Mouse (Mus musculus): ENCODE results near the gene Ildr1. TPM values are rescaled to one million over a fixed set of nuclear protein-coding genes. Genes with fewer than 3 reads are reported as not detected.

The Ildr1 gene
- polyA plus RNA-seq, 1 experiment: 0.14 TPM

DNA sequence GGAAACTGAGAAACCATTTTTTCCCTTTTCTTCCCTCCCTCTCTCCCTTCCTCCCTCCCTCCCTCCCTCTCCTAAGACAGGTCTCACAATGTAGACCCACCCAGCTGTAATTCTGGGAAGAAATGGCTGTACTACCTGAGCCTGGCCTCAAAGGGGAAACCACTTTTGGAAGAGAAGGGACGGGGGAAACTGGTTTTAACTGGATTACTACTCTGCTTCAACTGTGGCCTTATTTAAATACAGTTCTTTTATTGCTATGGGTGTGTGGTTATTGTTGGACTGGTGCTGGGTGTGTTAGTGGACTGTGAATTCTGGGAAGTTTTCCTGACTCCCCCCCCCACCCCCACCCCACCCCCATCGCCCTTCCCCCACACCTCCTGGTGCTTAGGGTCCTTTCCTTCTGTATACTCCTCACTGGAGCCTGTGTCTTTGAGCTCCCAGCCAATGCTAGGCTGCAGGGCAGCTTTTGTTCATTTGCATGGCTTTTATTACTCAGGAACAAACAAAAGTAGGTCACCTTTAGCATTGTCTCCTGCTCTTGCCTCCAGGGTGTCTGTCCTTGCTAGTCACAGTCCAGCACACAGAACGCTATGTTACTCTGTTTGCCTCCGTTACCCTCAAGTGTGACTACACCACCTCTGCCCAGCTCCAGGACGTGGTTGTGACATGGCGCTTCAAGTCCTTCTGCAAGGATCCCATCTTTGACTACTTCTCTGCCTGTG lies 14.1 kb downstream of the Ildr1 start:
- TF ChIP-seq CTCF (IDR thresholded peaks at IDR 0.05; ENCODE audit: borderline replicate concordance, extremely low read depth, insufficient read depth, insufficient read length) (no peak), POLR2A (IDR thresholded peaks at IDR 0.05; ENCODE audit: borderline replicate concordance, extremely low read depth, insufficient read depth, insufficient read length, poor library complexity, severe bottlenecking) (no peak)
- DNase-seq (ENCODE audit: low read depth): no peak

- TF ChIP-seq CTCF (IDR thresholded peaks at IDR 0.05; ENCODE audit: borderline replicate concordance, extremely low read depth, insufficient read depth, insufficient read length): no peak
- TF ChIP-seq POLR2A (IDR thresholded peaks at IDR 0.05; ENCODE audit: borderline replicate concordance, extremely low read depth, insufficient read depth, insufficient read length, poor library complexity, severe bottlenecking): no peak
- DNase-seq (ENCODE audit: low read depth): no peak
Measured at GRCm38 (mm10) chr16:36708751-36709150, 15.0 kb downstream of the Ildr1 start.

DNA sequence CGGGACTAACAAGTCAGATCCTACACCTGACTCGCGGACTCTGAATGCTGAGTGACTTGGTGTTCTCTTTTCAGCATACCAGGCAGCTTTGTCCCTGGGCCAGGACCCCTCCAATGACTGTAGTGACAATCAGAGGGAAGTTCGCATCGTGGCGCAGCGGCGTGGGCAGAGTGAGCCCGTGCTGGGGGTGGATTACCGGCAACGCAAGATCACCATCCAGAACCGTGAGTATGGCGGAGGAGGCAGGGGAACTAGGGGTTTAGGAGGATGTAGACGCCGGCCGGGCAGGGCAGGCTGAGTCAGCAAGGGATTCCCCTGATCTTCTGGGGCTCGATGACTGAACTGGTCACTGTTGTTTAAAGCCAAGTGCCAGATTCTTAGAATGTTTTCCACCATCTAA lies 15.6 kb downstream of the Ildr1 start:
- no peak for DNase-seq (ENCODE audit: low read depth)

GRCm38 (mm10) chr16:36710794-36711193 lies 17.0 kb downstream of the Ildr1 start:
- no peak for TF ChIP-seq POLR2A (IDR thresholded peaks at IDR 0.05; ENCODE audit: borderline replicate concordance, extremely low read depth, insufficient read depth, insufficient read length, poor library complexity, severe bottlenecking)
- no peak for TF ChIP-seq CTCF (IDR thresholded peaks at IDR 0.05; ENCODE audit: borderline replicate concordance, extremely low read depth, insufficient read depth, insufficient read length)

More for the DNA sequence above, 15.6 kb downstream of the Ildr1 start:
- TF ChIP-seq POLR2A (IDR thresholded peaks at IDR 0.05; ENCODE audit: borderline replicate concordance, extremely low read depth, insufficient read depth, insufficient read length, poor library complexity, severe bottlenecking) (no peak), CTCF (IDR thresholded peaks at IDR 0.05; ENCODE audit: borderline replicate concordance, extremely low read depth, insufficient read depth, insufficient read length) (no peak)

GRCm38 (mm10) chr16:36711760-36712159 lies 18.0 kb downstream of the Ildr1 start:
- DNase-seq (ENCODE audit: low read depth): no peak
- no peak for TF ChIP-seq CTCF (IDR thresholded peaks at IDR 0.05; ENCODE audit: borderline replicate concordance, extremely low read depth, insufficient read depth, insufficient read length)
- no peak for TF ChIP-seq POLR2A (IDR thresholded peaks at IDR 0.05; ENCODE audit: borderline replicate concordance, extremely low read depth, insufficient read depth, insufficient read length, poor library complexity, severe bottlenecking)

More at GRCm38 (mm10) chr16:36710794-36711193, 17.0 kb downstream of the Ildr1 start:
- no peak for DNase-seq (ENCODE audit: low read depth)

DNA sequence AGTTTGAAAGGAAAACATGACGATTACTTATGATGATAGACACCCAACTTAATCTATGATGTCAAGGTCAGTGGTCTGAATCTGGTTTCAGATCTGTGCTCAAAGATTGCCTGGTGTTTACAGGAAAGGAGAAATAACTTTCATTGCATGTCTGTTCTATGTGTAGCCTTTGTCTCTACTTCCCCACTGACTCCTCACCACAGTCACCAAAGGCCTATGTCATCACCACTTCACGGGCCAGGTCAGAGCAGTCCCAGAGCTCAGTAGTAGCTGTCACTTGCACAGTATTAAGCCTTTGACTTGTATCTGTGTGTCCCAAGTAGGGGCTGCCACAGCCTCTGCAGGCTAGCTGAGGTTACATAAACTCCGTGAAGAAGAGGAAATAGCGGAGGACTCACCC lies 23.7 kb downstream of the Ildr1 start:
- no peak for TF ChIP-seq POLR2A (IDR thresholded peaks at IDR 0.05; ENCODE audit: borderline replicate concordance, extremely low read depth, insufficient read depth, insufficient read length, poor library complexity, severe bottlenecking)
- no peak for TF ChIP-seq CTCF (IDR thresholded peaks at IDR 0.05; ENCODE audit: borderline replicate concordance, extremely low read depth, insufficient read depth, insufficient read length)
- no peak for DNase-seq (ENCODE audit: low read depth)

DNA sequence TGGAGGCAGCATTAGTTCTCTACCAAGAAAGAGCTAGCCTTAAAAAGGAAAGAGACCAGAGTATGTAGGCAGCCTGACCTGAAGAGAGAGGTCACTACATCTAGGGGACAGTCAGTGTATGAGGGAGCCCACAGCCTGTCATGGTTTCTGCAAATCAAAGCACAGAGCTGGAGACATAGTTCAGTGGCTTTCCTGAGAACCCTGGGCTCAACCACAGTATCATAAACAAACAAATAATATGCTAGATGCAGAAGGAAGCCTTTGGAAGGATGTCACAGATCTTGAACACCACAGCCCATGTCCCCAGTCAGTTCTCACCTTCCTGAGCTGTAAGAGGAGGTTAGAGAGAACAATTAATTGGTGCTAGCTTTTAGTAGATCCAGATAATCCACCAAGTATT lies 24.9 kb downstream of the Ildr1 start:
- DNase-seq (ENCODE audit: low read depth): no peak
- no peak for TF ChIP-seq POLR2A (IDR thresholded peaks at IDR 0.05; ENCODE audit: borderline replicate concordance, extremely low read depth, insufficient read depth, insufficient read length, poor library complexity, severe bottlenecking)
- no peak for TF ChIP-seq CTCF (IDR thresholded peaks at IDR 0.05; ENCODE audit: borderline replicate concordance, extremely low read depth, insufficient read depth, insufficient read length)

DNA sequence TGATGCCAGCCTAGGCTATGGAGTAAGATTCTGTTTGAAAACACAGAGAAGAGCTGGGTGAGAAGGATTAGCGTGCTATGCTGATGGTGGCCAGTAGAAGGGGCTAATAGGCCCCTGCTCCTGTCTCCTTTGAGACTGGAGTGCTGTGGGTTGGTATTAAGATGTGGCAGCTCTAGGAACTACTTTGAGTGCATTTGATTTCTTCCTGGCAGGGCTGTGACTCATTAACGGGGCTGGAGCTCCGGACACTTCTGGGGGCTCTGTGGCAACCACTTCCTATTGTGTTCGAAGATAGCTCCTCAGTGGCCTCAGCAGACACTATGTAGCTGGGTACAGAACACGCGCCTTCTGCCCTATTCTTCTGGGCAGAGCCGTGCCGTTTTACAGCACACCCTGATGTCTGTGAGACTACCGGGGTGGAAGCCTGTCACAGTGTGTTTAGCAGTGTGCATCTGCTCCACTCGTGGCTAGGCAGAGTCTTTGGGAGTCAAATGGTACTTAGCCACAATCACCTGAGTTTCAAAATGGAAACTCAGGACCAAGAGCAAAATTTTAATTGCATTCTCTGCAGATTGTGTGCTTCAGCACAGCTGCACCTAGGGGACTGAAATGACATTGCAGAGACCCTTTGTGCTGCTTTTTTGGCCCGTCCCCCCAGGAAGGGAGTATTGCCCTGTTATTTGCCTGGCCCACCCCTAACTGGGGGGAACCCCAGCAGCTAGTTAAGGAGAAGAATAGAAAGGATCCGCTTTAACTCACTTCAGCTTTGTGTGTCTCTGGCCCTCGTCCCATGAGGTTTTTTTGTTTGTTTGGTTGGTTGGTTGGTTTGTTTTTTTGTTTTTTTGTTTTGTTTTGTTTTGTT lies 26.6 kb downstream of the Ildr1 start:
- DNase-seq (ENCODE audit: low read depth): peak; percentile 24
- no peak for TF ChIP-seq POLR2A (IDR thresholded peaks at IDR 0.05; ENCODE audit: borderline replicate concordance, extremely low read depth, insufficient read depth, insufficient read length, poor library complexity, severe bottlenecking)
- peak; percentile 36; the same call in 1 of the 2 replicates for TF ChIP-seq CTCF (IDR thresholded peaks at IDR 0.05; ENCODE audit: borderline replicate concordance, extremely low read depth, insufficient read depth, insufficient read length)

- TF ChIP-seq POLR2A (IDR thresholded peaks at IDR 0.05; ENCODE audit: borderline replicate concordance, extremely low read depth, insufficient read depth, insufficient read length, poor library complexity, severe bottlenecking): no peak
- no peak for TF ChIP-seq CTCF (IDR thresholded peaks at IDR 0.05; ENCODE audit: borderline replicate concordance, extremely low read depth, insufficient read depth, insufficient read length)
- DNase-seq (ENCODE audit: low read depth): no peak
Measured at GRCm38 (mm10) chr16:36722739-36723138, 29.0 kb downstream of the Ildr1 start.

DNA sequence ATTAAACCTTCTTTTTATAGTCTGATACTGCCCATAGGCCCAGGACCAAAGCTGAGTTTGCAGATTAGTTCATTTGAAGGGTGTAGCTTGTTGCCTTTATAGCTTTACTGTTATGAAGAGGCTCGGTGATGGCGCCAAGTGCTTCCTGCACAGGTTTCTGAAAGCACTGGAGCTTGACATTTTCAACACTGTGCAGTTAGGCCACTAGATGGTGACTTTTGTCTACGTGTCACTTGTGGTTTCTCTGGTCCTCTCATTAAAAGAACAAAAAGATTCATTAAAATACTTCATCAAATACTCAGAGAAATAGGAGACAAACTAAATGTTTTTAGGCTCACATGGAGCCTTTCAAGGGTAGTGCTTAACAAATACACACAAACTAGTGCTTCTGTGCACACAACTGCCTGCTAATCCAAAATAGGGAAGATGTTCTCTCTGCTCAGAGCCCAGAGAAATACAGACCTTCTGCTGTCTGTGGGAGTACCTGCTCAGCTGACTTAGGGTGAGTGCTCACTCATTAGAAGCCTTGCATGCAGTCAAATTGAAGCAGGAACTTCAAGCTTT lies 30.2 kb downstream of the Ildr1 start:
- peak; percentile 50 for DNase-seq (ENCODE audit: low read depth)
- TF ChIP-seq CTCF (IDR thresholded peaks at IDR 0.05; ENCODE audit: borderline replicate concordance, extremely low read depth, insufficient read depth, insufficient read length): peak; percentile 27; the same call in 1 of the 2 replicates
- TF ChIP-seq POLR2A (IDR thresholded peaks at IDR 0.05; ENCODE audit: borderline replicate concordance, extremely low read depth, insufficient read depth, insufficient read length, poor library complexity, severe bottlenecking): no peak

DNA sequence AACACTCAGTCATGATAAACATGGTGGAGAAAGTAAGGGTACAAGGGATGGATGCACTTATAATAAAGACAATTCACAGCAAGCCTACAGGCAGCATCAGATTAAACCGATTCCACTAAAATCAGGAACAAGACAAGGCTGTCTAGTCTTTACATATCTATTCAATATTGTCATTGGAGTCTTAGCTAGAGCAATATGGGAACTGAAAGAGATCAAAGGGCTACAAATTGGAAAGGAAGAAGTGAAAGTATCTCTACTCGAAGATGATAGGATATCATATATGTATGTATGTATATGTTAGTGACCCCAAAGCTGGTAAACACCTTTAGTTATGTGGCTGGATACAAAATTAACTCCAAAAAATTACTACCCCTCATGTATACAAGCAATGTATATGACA lies 35.2 kb downstream of the Ildr1 start:
- TF ChIP-seq CTCF (IDR thresholded peaks at IDR 0.05; ENCODE audit: borderline replicate concordance, extremely low read depth, insufficient read depth, insufficient read length) (no peak), POLR2A (IDR thresholded peaks at IDR 0.05; ENCODE audit: borderline replicate concordance, extremely low read depth, insufficient read depth, insufficient read length, poor library complexity, severe bottlenecking) (no peak)
- no peak for DNase-seq (ENCODE audit: low read depth)
